Mouse (Mus musculus) gastrocnemius, postnatal 10 days (tissue): ENCODE results near the gene Hexim2. TPM values are rescaled to one million over a fixed set of nuclear protein-coding genes. Genes with fewer than 3 reads are reported as not detected.

ENCODE experiments used
- DNase-seq: peaks from one replicate; pipeline ENCODE4 v3.0.0; 2021; ENCODE audit warnings: mixed read lengths
- long read RNA-seq, 2 experiments: library from polyadenylated mRNA; stranded (forward); transcript quantifications; one replicate each; pipeline ENCODE4 v2.0.0; 2021
- total RNA-seq, 2 experiments: library from RNA; stranded (reverse); gene quantifications; 2 replicates each; pipeline ENCODE4 v1.2.3; 2021

The Hexim2 gene
- 1 to 10 TPM; 5.8 to 6.7 TPM for total RNA-seq
- long read RNA-seq, experiment 1, partial matches to known transcripts, result 0 of 7 reads
- long read RNA-seq, experiment 1, other reads (novel, unspliced or antisense), result 1 of 7 reads
- long read RNA-seq, experiment 2, partial matches to known transcripts, result 0 of 8 reads
- long read RNA-seq, experiment 2, other reads (novel, unspliced or antisense), result 7 of 8 reads

- DNase-seq, result peak; percentile 80
Measured at GRCm38 (mm10) chr11:103131701-103132575, at the start of gene Hexim2. TSS of gene Hexim2 (plus strand) at chr11:103132429.

- no peak for DNase-seq
Measured at GRCm38 (mm10) chr11:103093306-103093705, 38.9 kb upstream of the Hexim2 start.

- DNase-seq, result no peak
Measured at GRCm38 (mm10) chr11:103093862-103094833, 38.1 kb upstream of the Hexim2 start.

- DNase-seq, result no peak
Measured at GRCm38 (mm10) chr11:103095107-103095670, 37.0 kb upstream of the Hexim2 start.

- DNase-seq, result no peak
Measured at GRCm38 (mm10) chr11:103095801-103096200, 36.4 kb upstream of the Hexim2 start.

GRCm38 (mm10) chr11:103096979-103097894 lies 35.0 kb upstream of the Hexim2 start:
- DNase-seq, result no peak

- DNase-seq, result no peak
Measured at GRCm38 (mm10) chr11:103098531-103099190, 33.6 kb upstream of the Hexim2 start.

GRCm38 (mm10) chr11:103099352-103099940 lies 32.8 kb upstream of the Hexim2 start:
- no peak for DNase-seq

- no peak for DNase-seq
Measured at GRCm38 (mm10) chr11:103100361-103100760, 31.9 kb upstream of the Hexim2 start.

- peak; percentile 80 for DNase-seq
Measured at GRCm38 (mm10) chr11:103101481-103101865, 30.8 kb upstream of the Hexim2 start, which contains the start of the genes Plcd3 and Acbd4. TSS of gene Plcd3 (minus strand) at chr11:103101658. TSS of gene Acbd4 (plus strand) at chr11:103101682.

- peak; percentile 70 for DNase-seq
Measured at GRCm38 (mm10) chr11:103101866-103102501, 30.2 kb upstream of the Hexim2 start.

- DNase-seq, result peak; percentile 99
Measured at GRCm38 (mm10) chr11:103102725-103103349, 29.4 kb upstream of the Hexim2 start.

GRCm38 (mm10) chr11:103103621-103104020 lies 28.6 kb upstream of the Hexim2 start:
- no peak for DNase-seq

- DNase-seq, result no peak
Measured at GRCm38 (mm10) chr11:103104469-103104868, 27.8 kb upstream of the Hexim2 start.

GRCm38 (mm10) chr11:103105180-103105725 lies 27.0 kb upstream of the Hexim2 start:
- DNase-seq, result no peak

GRCm38 (mm10) chr11:103105810-103106209 lies 26.4 kb upstream of the Hexim2 start:
- DNase-seq, result no peak

- no peak for DNase-seq
Measured at GRCm38 (mm10) chr11:103106386-103106785, 25.8 kb upstream of the Hexim2 start.

- no peak for DNase-seq
Measured at GRCm38 (mm10) chr11:103111301-103111700, 20.9 kb upstream of the Hexim2 start.
